In genomic region chr2:41508979-41509378, GRCm38 (mm10) we compare ENCODE assay signal across 27 mouse cellular contexts.
"Had no signal": no experiment of that assay in that cellular context is flagged by ENCODE, and none has a peak within 500 bp of the region (broad histone marks: within the 10 kb centered on the region; RNA-seq: fewer than 3 reads in every experiment).

No protein-coding gene starts in this region.

- H3K9me3 ChIP-seq: heart, embryonic 13.5 days; heart, embryonic 15.5 days; hindbrain, embryonic 13.5 days; hindbrain, embryonic 15.5 days; intestine, embryonic 15.5 days; limb, embryonic 10.5 days; limb, embryonic 12.5 days; liver, embryonic 13.5 days; liver, embryonic 15.5 days had no signal

- H3K4me2 ChIP-seq: heart, embryonic 11.5 days; heart, embryonic 13.5 days; heart, embryonic 15.5 days; hindbrain, embryonic 13.5 days; hindbrain, embryonic 15.5 days; intestine, embryonic 15.5 days; limb, embryonic 12.5 days; liver, embryonic 11.5 days; liver, embryonic 13.5 days; liver, embryonic 15.5 days had no signal

- ATAC-seq: inflammation-experienced regulatory T-cells, adult 6 months; intestine, embryonic 15.5 days; intestine, postnatal 0 days; liver, postnatal 0 days had no signal

- H3K4me1 ChIP-seq: heart, embryonic 13.5 days; heart, embryonic 15.5 days; hindbrain, embryonic 13.5 days; hindbrain, embryonic 15.5 days; intestine, embryonic 15.5 days; limb, embryonic 10.5 days; limb, embryonic 12.5 days; liver, embryonic 13.5 days; liver, embryonic 15.5 days had no signal

- DNase-seq: gastrocnemius, postnatal 10 days; gastrocnemius, postnatal 25 days; heart, adult 2 months; heart, postnatal 14 days; heart, postnatal 36 days; kidney, adult 18-20 months; kidney, adult 8-10 months; kidney, postnatal 10 days; kidney, postnatal 25 days; kidney, postnatal 4 days; liver; liver, embryonic 13.5 days; liver, postnatal 0 days had no signal

- H3K27ac ChIP-seq: heart, adult 2 months; heart, embryonic 13.5 days; heart, embryonic 15.5 days; hindbrain, embryonic 13.5 days; hindbrain, embryonic 15.5 days; intestine, embryonic 15.5 days; layer of hippocampus, adult 2 months; left cerebral cortex, adult 2 months; limb, embryonic 10.5 days; limb, embryonic 12.5 days; liver, embryonic 13.5 days; liver, embryonic 15.5 days had no signal

- H3K36me3 ChIP-seq: heart, embryonic 13.5 days; heart, embryonic 15.5 days; hindbrain, embryonic 13.5 days; hindbrain, embryonic 15.5 days; intestine, embryonic 15.5 days; limb, embryonic 10.5 days; limb, embryonic 12.5 days; liver, embryonic 13.5 days; liver, embryonic 15.5 days had no signal

- H3K27me3 ChIP-seq: heart, embryonic 13.5 days; heart, embryonic 15.5 days; hindbrain, embryonic 13.5 days; hindbrain, embryonic 15.5 days; intestine, embryonic 15.5 days; limb, embryonic 12.5 days; liver, embryonic 13.5 days; liver, embryonic 15.5 days had no signal

- H3K9ac ChIP-seq: heart, embryonic 13.5 days; heart, embryonic 15.5 days; hindbrain, embryonic 13.5 days; hindbrain, embryonic 15.5 days; intestine, embryonic 15.5 days; limb, embryonic 12.5 days; liver, embryonic 13.5 days; liver, embryonic 15.5 days; liver, postnatal 0 days had no signal

- H3K4me3 ChIP-seq: heart, adult 2 months; heart, embryonic 13.5 days; heart, embryonic 15.5 days; hindbrain, embryonic 13.5 days; hindbrain, embryonic 15.5 days; intestine, embryonic 15.5 days; layer of hippocampus, adult 2 months; left cerebral cortex, adult 2 months; limb, embryonic 10.5 days; limb, embryonic 12.5 days; liver, embryonic 13.5 days; liver, embryonic 15.5 days had no signal
